1 mouse cellular context compared by ENCODE assay signal in the genomic region with DNA sequence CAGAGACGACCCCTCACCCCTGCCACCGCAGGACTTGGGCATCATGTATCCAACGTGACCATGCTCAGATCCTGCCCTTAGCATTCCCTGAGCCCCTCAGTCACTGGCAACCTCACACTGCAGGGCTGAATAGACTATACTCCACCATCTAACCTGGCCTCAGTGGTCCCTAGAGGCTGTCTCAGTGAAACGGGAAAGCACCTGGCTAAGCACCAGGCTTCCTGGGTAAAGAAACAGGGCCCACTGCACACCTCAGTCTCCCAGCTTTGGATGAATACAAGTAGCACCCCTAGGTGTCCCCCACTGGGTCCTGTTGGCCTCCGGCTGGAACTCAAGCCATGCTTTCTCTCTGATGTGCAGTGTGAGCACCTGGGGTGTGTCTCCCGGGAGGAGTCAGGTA.
TF ChIP-seq lines count a peak whose summit lies in the region.

No protein-coding gene starts in this region.

TF ChIP-seq in CH12.LX, 34 proteins besides CTCF, POLR2A, EP300 and RAD21 (continued from another document):
- TF ChIP-seq MEF2A (IDR thresholded peaks at IDR 0.05; ENCODE audit: borderline replicate concordance, low read depth, low read length) = no peak
- peak; percentile 28; the same call in 1 of the 2 replicates for TF ChIP-seq IRF4 (IDR thresholded peaks at IDR 0.05; ENCODE audit: low read depth, low read length)
- no peak for TF ChIP-seq KAT2A (IDR thresholded peaks at IDR 0.05; ENCODE audit: insufficient replicate concordance, low read length)
- TF ChIP-seq TCF12 (IDR thresholded peaks at IDR 0.05; ENCODE audit: low read depth, low read length) = 0 out of 2 replicates have a peak, but pooled peaks have one; percentile 36
- no peak for TF ChIP-seq ZC3H11A (IDR thresholded peaks at IDR 0.05; ENCODE audit: low read depth, low read length)
- no peak for TF ChIP-seq RCOR1 (conservative IDR thresholded peaks at IDR 0.05; ENCODE audit: low read depth, low read length)
- TF ChIP-seq ZKSCAN1 (IDR thresholded peaks at IDR 0.05; ENCODE audit: borderline replicate concordance, low read depth, low read length) = no peak
- TF ChIP-seq MXI1 (IDR thresholded peaks at IDR 0.05; ENCODE audit: low read depth, low read length) = no peak
- no peak for TF ChIP-seq JUND (conservative IDR thresholded peaks at IDR 0.05; ENCODE audit: low read depth, low read length)
- TF ChIP-seq JUN (IDR thresholded peaks at IDR 0.05; ENCODE audit: insufficient read depth, low read depth, low read length) = no peak
- TF ChIP-seq ZMIZ1 (IDR thresholded peaks at IDR 0.05; ENCODE audit: low read depth, low read length) = no peak; the same call in 1 of the 2 replicates
- no peak for TF ChIP-seq E2F4 (IDR thresholded peaks at IDR 0.05; ENCODE audit: insufficient replicate concordance, low read depth, low read length)
- TF ChIP-seq BHLHE40 (IDR thresholded peaks at IDR 0.05; ENCODE audit: low read depth, low read length) = peak; percentile 25; the same call in 1 of the 2 replicates
- TF ChIP-seq TBP (conservative IDR thresholded peaks at IDR 0.05; ENCODE audit: low read depth, low read length) = no peak
